Mouse (Mus musculus) ES-Bruce4 (cell line): ENCODE data around the gene Sult2b1. TPM values are rescaled to one million over a fixed set of nuclear protein-coding genes. Genes with fewer than 3 reads are reported as not detected.

Experiments used
- H3K27ac ChIP-seq: 2 replicates; pipeline ENCODE4 v1.5.1; 2012; ENCODE audit warnings: low read length, inconsistent platforms; ENCODE audit not compliant: insufficient read depth
- H3K27me3 ChIP-seq: 2 replicates; pipeline ENCODE4 v1.6.1; 2012; ENCODE audit warnings: mild to moderate bottlenecking, low read length, inconsistent platforms; ENCODE audit not compliant: control insufficient read depth, poor library complexity, insufficient read depth, severe bottlenecking
- H3K36me3 ChIP-seq: 2 replicates; pipeline ENCODE4 v1.6.1; 2012; ENCODE audit warnings: inconsistent platforms, mild to moderate bottlenecking, low read length, moderate library complexity; ENCODE audit not compliant: control insufficient read depth, poor library complexity, insufficient read depth, severe bottlenecking
- H3K4me1 ChIP-seq: one replicate; pipeline ENCODE4 v1.8.1; 2011; ENCODE audit warnings: low read length; ENCODE audit not compliant: control insufficient read depth, insufficient read depth
- H3K4me3 ChIP-seq: 2 replicates; pipeline ENCODE4 v1.5.1; 2011; ENCODE audit warnings: low read depth, mild to moderate bottlenecking, low read length
- H3K9ac ChIP-seq: 2 replicates; pipeline ENCODE4 v1.6.1; 2012; ENCODE audit warnings: low read depth, mild to moderate bottlenecking, inconsistent platforms; ENCODE audit not compliant: poor library complexity, severe bottlenecking
- H3K9me3 ChIP-seq: replicated peaks from 2 replicates; pipeline ENCODE4 v1.6.1; 2012; ENCODE audit warnings: mild to moderate bottlenecking, low read length, inconsistent platforms; ENCODE audit not compliant: control insufficient read depth, poor library complexity, insufficient read depth, severe bottlenecking
- CTCF ChIP-seq: IDR thresholded peaks from one replicate; pipeline ENCODE4 v1.8.1; 2011; ENCODE audit warnings: low read depth, low read length
- EP300 ChIP-seq: IDR thresholded peaks from 2 replicates; pipeline ENCODE4 v1.6.1; 2011; ENCODE audit warnings: low read depth, low read length; ENCODE audit not compliant: insufficient read depth
- POLR2A ChIP-seq: IDR thresholded peaks from one replicate; pipeline ENCODE4 v1.8.1; 2011; ENCODE audit warnings: low read length; ENCODE audit not compliant: insufficient read depth
- polyA plus RNA-seq: library from polyadenylated mRNA; stranded (reverse); fragments of >200 nt; gene quantifications from 2 replicates; pipeline ENCODE4 v1.2.4, GENCODE M21; 2011; ENCODE audit warnings: low read depth; ENCODE audit not compliant: missing spikeins, insufficient read depth, insufficient read length

Sult2b1 gene
- polyA plus RNA-seq, 1 experiment = 6.4 TPM

- no peak overlapping the region for H3K4me3 ChIP-seq
- TF ChIP-seq POLR2A (no peak), CTCF (no peak)
- no peak overlapping the region for H3K27ac ChIP-seq
- H3K9me3 ChIP-seq = no peaks in the 10 kb centered on the region
- H3K4me1 ChIP-seq = peaks cover 4% of the 10 kb centered on the region
- no peaks in the 10 kb centered on the region for H3K36me3 ChIP-seq
- H3K27me3 ChIP-seq = no peaks in the 10 kb centered on the region
- no peak overlapping the region for H3K9ac ChIP-seq
Observed at GRCm38 (mm10) chr7:45733477-45733876, 51.0 kb downstream of the Sult2b1 start.

GRCm38 (mm10) chr7:45730727-45731431 lies 53.6 kb downstream of the Sult2b1 start:
- peak; percentile 90 for TF ChIP-seq CTCF
- no peak for TF ChIP-seq POLR2A
- no peak for TF ChIP-seq EP300
- peaks cover 4% of the 10 kb centered on the region for H3K4me1 ChIP-seq
- H3K36me3 ChIP-seq = no peaks in the 10 kb centered on the region; the same call in 1 of the 2 replicates
- H3K27ac ChIP-seq = no peak overlapping the region; the same call in 1 of the 2 replicates
- no peak overlapping the region for H3K4me3 ChIP-seq
- no peaks in the 10 kb centered on the region for H3K9me3 ChIP-seq
- no peak overlapping the region for H3K9ac ChIP-seq
- no peaks in the 10 kb centered on the region for H3K27me3 ChIP-seq

GRCm38 (mm10) chr7:45727625-45728024 lies 56.8 kb downstream of the Sult2b1 start:
- H3K4me1 ChIP-seq = peaks cover 3% of the 10 kb centered on the region
- H3K9ac ChIP-seq = no peak overlapping the region
- no peak overlapping the region for H3K4me3 ChIP-seq
- TF ChIP-seq EP300 = no peak
- no peak for TF ChIP-seq POLR2A
- TF ChIP-seq CTCF = no peak
- H3K36me3 ChIP-seq = peaks cover 4% of the 10 kb centered on the region; the same call in 1 of the 2 replicates
- H3K9me3 ChIP-seq = no peaks in the 10 kb centered on the region
- H3K27ac ChIP-seq = no peak overlapping the region
- H3K27me3 ChIP-seq = no peaks in the 10 kb centered on the region

- Histone ChIP-seq H3K4me1 (peaks cover 3% of the 10 kb centered on the region), H3K9ac (no peak overlapping the region), H3K27me3 (no peaks in the 10 kb centered on the region), H3K4me3 (no peak overlapping the region), H3K36me3 (peaks cover 9% of the 10 kb centered on the region; the same call in 1 of the 2 replicates), H3K9me3 (no peaks in the 10 kb centered on the region), H3K27ac (no peak overlapping the region)
- TF ChIP-seq POLR2A (no peak), EP300 (no peak), CTCF (no peak)
Observed at GRCm38 (mm10) chr7:45726419-45726818, 58.0 kb downstream of the Sult2b1 start.

- Histone ChIP-seq H3K9ac (no peak within 1 kb of the TSS), H3K27me3 (no peaks in the 10 kb centered on the region), H3K4me1 (peaks cover 3% of the 10 kb centered on the region), H3K9me3 (no peaks in the 10 kb centered on the region), H3K27ac (no peak within 1 kb of the TSS), H3K4me3 (no peak within 1 kb of the TSS), H3K36me3 (peaks cover 12% of the 10 kb centered on the region; the same call in 1 of the 2 replicates)
- TF ChIP-seq POLR2A = no peak
- no peak for TF ChIP-seq EP300
- TF ChIP-seq CTCF = no peak
Observed at GRCm38 (mm10) chr7:45725713-45726112, 58.8 kb downstream of the Sult2b1 start, which contains the start of gene Spaca4. Gene Spaca4, minus strand, starts transcription at chr7:45725813.

GRCm38 (mm10) chr7:45725151-45725550 lies 59.3 kb downstream of the Sult2b1 start:
- H3K27me3 ChIP-seq = no peaks in the 10 kb centered on the region
- H3K4me3 ChIP-seq = no peak overlapping the region
- H3K36me3 ChIP-seq = peaks cover 16% of the 10 kb centered on the region; the same call in 1 of the 2 replicates

More at GRCm38 (mm10) chr7:45725151-45725550, 59.3 kb downstream of the Sult2b1 start:
- TF ChIP-seq POLR2A (no peak), CTCF (no peak), EP300 (no peak)
- Histone ChIP-seq H3K9ac (no peak overlapping the region), H3K9me3 (no peaks in the 10 kb centered on the region), H3K27ac (no peak overlapping the region), H3K4me1 (no peaks in the 10 kb centered on the region)
